Mouse (Mus musculus) Patski (cell line): Measurements from ENCODE around the gene Tab2. TPM values are rescaled to one million over a fixed set of nuclear protein-coding genes. Genes with fewer than 3 reads are reported as not detected.

Source experiments
- ATAC-seq: fragments of 100-300 bp; one replicate; pipeline ENCODE4 v1.8.0; 2021
- CTCF ChIA-PET: fragments of 350-600 bp; sonication (Branson Sonifier 250); formaldehyde crosslinking; loops from one replicate; lab custom pipeline; 2022; ENCODE audit warnings: inconsistent platforms; lab: Charles Lee
- POLR2A ChIA-PET: fragments of 350-600 bp; sonication (Branson Sonifier 250); formaldehyde crosslinking; loops from one replicate; lab custom pipeline; 2022; ENCODE audit warnings: antibody characterized with exemption, inconsistent platforms; lab: Charles Lee
- DNase-seq: peaks from one replicate; pipeline ENCODE4 v3.0.0-alpha.2; 2011; ENCODE audit warnings: low read depth, low spot score
- H3K27me3 ChIP-seq: fragments of 371-371 bp; one replicate; pipeline ENCODE4 v1.5.1; 2021
- CTCF ChIP-seq: fragments of 100-300 bp; IDR thresholded peaks from one replicate; pipeline ENCODE4 v1.5.1; 2021
- in situ Hi-C: fragments of 300-500 bp; cut with MboI; formaldehyde crosslinking; loops from 3 replicates; pipeline ENCODE4 v1.11.1; 2018; ENCODE audit warnings: low pct_unique_long_range_greater_than_20kb, mixed read lengths
- polyA plus RNA-seq: library from polyadenylated mRNA; unstranded; gene quantifications from one replicate; pipeline ENCODE4 v1.2.3, GENCODE M21; 2021

Gene Tab2
- polyA plus RNA-seq, 1 experiment from 2014 or later: 63.9 TPM

DNA sequence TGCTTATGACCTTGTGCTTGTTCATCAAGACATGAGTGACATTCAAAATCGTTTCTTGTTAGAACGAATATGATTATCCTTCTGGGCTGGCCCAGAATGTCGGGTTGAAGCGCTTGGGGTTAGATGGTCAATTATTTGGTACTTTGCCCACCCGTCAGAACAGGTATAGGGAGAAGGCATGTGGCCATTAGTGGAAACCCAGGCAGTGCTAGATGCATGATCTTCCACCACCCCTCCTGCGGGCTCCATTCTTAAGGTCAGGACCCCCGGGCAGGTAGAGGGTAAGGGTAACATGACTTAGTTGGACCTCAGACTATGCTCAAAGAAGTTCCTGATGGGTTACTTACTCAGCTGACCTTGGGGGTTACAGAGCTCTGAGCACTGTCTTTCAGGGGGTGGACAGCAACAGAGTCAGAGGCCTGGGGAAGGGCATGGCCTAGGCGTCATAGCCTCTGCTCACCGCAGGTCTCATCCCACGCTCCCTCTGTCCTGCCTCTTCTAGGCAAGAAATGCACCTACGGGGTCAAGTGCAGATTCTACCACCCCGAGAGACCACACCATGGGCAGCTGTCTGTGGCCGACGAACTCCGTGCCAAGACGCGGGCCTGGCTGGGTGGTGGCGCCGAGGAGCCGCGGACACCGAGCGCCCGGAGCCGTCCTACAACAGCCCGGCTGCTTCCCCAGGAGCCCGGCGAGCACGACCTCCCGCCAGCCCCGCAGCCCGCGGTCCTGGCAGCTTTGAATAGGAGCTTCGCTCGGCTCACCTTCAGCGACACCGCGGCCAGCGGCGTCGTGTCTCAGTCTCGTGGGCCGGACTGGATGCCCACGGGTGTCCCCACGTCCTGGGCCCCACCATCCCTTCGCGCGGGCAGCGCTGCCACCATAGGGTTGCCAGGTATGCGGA lies 89.0 kb downstream of the Tab2 start:
- POLR2A ChIA-PET: no interaction called here
- H3K27me3 ChIP-seq: peaks cover 7% of the 10 kb centered on the region
- no peak for TF ChIP-seq CTCF
- no peak for DNase-seq
- CTCF ChIA-PET: interaction anchor here (0.9 to 1.0 kb wide), 2 partner anchors 33 to 312 kb away, joined by 3 read pairs; no protein-coding TSS in a partner anchor
- ATAC-seq: no peak
- in situ Hi-C loops: no loop called here

DNA sequence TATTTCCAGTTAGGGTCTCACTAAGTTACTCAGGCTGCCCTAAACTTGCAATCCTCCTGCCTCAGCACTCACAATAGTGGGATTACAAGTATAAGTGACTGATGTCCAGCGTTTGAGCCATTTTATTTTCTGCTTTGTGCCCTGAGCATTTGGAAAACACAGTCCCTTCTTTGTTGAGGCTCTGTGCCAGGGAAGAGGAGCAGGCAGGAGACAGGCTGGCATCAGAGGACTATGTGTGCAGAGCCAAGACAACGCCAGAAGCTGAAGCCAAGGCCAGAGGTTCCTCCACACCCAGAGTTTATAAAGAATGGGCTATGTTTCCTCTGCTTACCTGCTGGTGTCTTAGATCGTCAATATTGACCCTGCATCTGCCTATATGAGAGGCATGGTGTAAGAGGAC lies 91.2 kb downstream of the Tab2 start:
- ChIA-PET CTCF (no interaction called here), POLR2A (no interaction called here)
- H3K27me3 ChIP-seq: peaks cover 7% of the 10 kb centered on the region
- no peak for ATAC-seq
- DNase-seq: no peak
- no peak for TF ChIP-seq CTCF
- in situ Hi-C loops: no loop called here

DNA sequence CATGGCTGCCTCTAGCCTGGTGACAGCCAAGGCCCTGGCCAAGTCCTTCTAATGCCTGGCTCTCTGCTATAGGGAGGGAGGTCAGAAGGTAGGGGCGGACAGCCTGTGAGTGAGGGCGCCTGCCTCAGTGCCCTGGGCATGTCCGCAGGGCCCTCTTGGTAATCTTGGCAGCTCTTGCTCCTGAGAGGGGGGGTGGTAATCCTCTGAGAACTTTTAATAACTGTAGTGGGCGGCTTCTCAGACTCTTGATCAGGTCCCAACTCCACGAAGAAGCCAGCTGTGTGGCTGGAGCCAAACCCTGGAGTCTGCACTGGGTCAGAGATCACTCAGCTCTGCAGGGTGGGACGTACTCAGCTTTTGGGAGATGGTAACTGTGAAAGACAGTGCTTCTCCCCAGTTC lies 91.8 kb downstream of the Tab2 start:
- H3K27me3 ChIP-seq: peaks cover 7% of the 10 kb centered on the region
- ChIA-PET POLR2A (no interaction called here), CTCF (no interaction called here)
- DNase-seq (no peak), ATAC-seq (no peak)
- no peak for TF ChIP-seq CTCF
- in situ Hi-C loops: no loop called here

DNA sequence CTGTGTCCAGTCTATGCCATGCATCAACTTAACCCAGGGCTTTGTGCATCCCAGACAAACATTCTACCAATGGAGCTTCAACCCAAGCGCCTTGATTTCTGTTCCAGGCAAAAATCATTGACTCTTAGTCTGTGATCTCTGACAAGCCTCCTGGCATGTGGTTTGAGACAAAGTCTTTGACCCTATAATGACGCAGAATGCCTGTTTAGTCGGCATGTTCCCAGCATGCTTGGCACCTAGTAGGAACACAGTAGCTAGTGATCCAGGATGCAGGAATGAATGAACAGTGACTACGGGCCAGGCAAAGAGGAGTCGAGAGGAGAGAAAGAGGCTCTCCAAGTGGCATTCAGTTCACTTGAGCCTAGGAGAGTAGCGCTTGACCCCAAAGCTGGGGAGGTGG lies 92.6 kb downstream of the Tab2 start:
- H3K27me3 ChIP-seq: peaks cover 10% of the 10 kb centered on the region
- POLR2A ChIA-PET: no interaction called here
- no peak for DNase-seq
- in situ Hi-C loops: no loop called here
- CTCF ChIA-PET: no interaction called here
- TF ChIP-seq CTCF: no peak
- ATAC-seq: no peak

DNA sequence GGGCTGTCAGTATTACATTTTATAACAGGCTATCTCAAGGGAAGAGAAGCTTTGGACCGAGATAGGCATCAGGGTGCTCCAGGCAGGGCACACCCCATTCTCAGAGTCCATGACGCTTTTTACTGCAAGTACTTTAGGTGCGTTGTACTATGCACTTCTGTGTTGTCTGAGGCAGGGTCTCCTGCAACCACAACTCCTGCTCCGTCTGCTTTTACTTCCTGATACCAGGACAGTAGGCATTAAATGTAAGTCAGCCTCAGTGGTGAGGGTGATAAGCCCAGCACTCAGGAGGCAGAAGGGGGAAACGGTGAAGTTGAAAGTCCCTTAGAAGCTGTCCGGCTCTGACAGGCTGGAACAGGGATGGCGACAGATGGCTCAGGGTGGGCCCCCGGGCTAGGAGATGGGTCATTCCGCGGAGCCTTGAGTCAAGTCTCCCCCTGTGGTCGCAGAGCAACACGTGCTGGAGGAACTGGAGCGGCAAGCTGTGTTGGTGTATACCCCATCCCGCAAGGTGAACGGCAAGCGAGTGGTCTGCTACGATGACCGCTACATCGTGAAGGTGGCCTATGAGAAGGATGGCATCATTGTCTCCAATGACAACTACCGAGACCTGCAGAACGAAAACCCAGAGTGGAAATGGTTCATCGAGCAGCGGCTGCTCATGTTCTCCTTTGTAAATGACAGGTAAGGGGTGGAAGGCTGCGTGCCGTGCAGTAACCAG lies 93.9 kb downstream of the Tab2 start:
- peaks cover 3% of the 10 kb centered on the region for H3K27me3 ChIP-seq
- TF ChIP-seq CTCF: no peak
- CTCF ChIA-PET: no interaction called here
- POLR2A ChIA-PET: no interaction called here
- no peak for DNase-seq
- ATAC-seq: no peak
- in situ Hi-C loops: no loop called here

DNA sequence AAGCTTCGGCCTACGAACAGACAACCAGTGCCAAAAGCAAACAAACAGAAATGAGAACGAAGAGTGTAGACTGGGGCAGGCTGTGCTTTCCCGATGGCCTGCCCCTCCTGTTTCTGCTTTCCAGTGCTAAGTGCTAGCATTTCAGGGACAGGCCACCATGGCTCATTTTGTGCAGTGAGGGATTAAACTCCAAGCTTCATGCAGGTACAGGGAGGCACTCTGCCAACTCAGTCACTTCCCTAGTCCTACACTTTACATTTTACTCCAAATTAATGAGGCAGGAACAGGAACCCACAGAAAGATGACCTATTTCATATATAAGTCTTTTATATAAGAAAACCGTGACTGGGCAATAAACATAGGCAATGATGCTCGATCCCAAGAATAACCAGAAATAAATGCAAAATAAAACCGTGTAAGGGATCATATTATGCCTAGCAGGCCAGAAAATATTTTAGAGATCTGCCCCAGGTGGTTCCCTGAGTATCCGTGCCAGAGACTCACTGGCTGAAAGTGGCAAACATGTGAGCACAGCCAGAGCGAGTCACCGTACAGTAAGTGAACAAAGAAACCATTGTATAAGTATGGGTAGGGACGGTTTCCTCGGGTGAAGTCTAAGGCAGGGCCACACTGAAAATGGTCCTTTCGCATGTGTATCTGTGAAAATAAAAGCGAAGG lies 94.6 kb downstream of the Tab2 start:
- no peak for TF ChIP-seq CTCF
- CTCF ChIA-PET: no interaction called here
- in situ Hi-C loops: no loop called here
- ATAC-seq (no peak), DNase-seq (no peak)
- POLR2A ChIA-PET: no interaction called here
- peaks cover 3% of the 10 kb centered on the region for H3K27me3 ChIP-seq

DNA sequence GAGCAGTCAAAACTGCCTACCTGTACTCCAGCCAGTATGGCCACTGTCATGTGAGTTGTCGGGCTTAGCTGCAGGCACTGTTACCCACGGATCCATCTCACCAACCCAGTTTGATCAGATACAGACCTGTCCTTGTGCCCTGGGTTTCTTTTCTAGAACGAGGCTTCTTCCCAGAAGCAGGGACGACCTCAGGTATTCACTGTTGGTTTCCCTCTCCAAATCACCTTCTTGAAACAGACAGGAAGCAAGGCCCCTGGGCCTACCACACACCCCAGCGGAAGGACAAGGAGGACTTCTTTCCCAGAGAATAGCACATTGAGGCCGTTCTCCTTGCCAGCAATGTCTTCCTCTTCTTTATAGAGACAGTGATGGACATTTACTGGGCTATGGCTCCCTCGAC lies 95.5 kb downstream of the Tab2 start:
- in situ Hi-C loops: no loop called here
- POLR2A ChIA-PET: no interaction called here
- no peak for TF ChIP-seq CTCF

More for the DNA sequence above, 95.5 kb downstream of the Tab2 start:
- ATAC-seq (no peak), DNase-seq (no peak)
- peaks cover 3% of the 10 kb centered on the region for H3K27me3 ChIP-seq
- CTCF ChIA-PET: no interaction called here

Other genes with a start within 250 kb of the Tab2 start
- 34.4 TPM for gene Katna1, start 230.2 kb downstream of the Tab2 start, polyA plus RNA-seq
- gene Ginm1, start 163.4 kb downstream of the Tab2 start, polyA plus RNA-seq: 75.2 TPM
- 25.0 TPM for gene Ppil4, start 163.3 kb downstream of the Tab2 start, polyA plus RNA-seq
- not detected for gene Zc3h12d, start 123.8 kb downstream of the Tab2 start, polyA plus RNA-seq